Mouse (Mus musculus) kidney, postnatal 0 days (tissue): ENCODE results near the gene Olfr155. TPM values are rescaled to one million over a fixed set of nuclear protein-coding genes. Genes with fewer than 3 reads are reported as not detected.

Source experiments
- ATAC-seq: fragments of 200-750 bp; cut with Nextera tagmentation; replicated peaks from 2 replicates; pipeline ENCODE4 v1.8.0; 2017; ENCODE audit warnings: low read depth, moderate number of reproducible peaks, moderate TSS enrichment, moderate library complexity; ENCODE audit not compliant: low FRiP score
- DNase-seq: peaks from one replicate; pipeline ENCODE4 v3.0.0-alpha.2; 2016; ENCODE audit warnings: low spot score
- H3K27ac ChIP-seq: fragments of 300-500 bp; sonication (generic); 2 replicates; pipeline ENCODE4 v1.5.1; 2014; ENCODE audit warnings: mild to moderate bottlenecking
- H3K27me3 ChIP-seq: fragments of 300-500 bp; sonication (generic); 2 replicates; pipeline ENCODE4 v1.6.1; 2014; ENCODE audit warnings: low read length, mixed read lengths; ENCODE audit not compliant: insufficient read depth
- H3K36me3 ChIP-seq: fragments of 300-500 bp; sonication (generic); 2 replicates; pipeline ENCODE4 v1.6.1; 2014; ENCODE audit warnings: low read length, mixed read lengths; ENCODE audit not compliant: insufficient read depth
- H3K4me1 ChIP-seq: fragments of 300-500 bp; sonication (generic); replicated peaks from 2 replicates; pipeline ENCODE4 v1.6.1; 2014; ENCODE audit warnings: antibody characterized with exemption, low read length, mixed read lengths; ENCODE audit not compliant: insufficient read depth
- H3K4me2 ChIP-seq: fragments of 300-500 bp; sonication (generic); 2 replicates; pipeline ENCODE4 v1.6.1; 2014; ENCODE audit warnings: mild to moderate bottlenecking, low read length, moderate library complexity, mixed read lengths
- H3K4me3 ChIP-seq: fragments of 300-500 bp; sonication (generic); replicated peaks from 2 replicates; pipeline ENCODE4 v1.5.1; 2014; ENCODE audit warnings: low read depth, low read length
- H3K9ac ChIP-seq: fragments of 300-500 bp; sonication (generic); 2 replicates; pipeline ENCODE4 v1.6.1; 2014; ENCODE audit warnings: low read depth, low read length
- H3K9me3 ChIP-seq: fragments of 300-500 bp; sonication (generic); replicated peaks from 2 replicates; pipeline ENCODE4 v1.6.1; 2016; ENCODE audit warnings: low read length, inconsistent platforms, mixed read lengths
- CTCF ChIP-seq: IDR thresholded peaks from 2 replicates; pipeline ENCODE4 v1.5.1; 2016; ENCODE audit warnings: antibody characterized with exemption, low read depth, mild to moderate bottlenecking, moderate library complexity
- WGBS: fragments of 180-500 bp; shearing (Covaris S2); extraction: QIAGEN DNeasy Blood & Tissue Kit; methylation state at CpG from one replicate; pipeline ENCODE4 v1.1.7; 2014; 5-methylcytosine and 5-hydroxymethylcytosine counted together
- polyA plus RNA-seq: library from polyadenylated mRNA; unstranded; fragments of >200 nt; fragmentation: Nextera tagmentation; extraction: Ambion mirVana; gene quantifications from 2 replicates; pipeline ENCODE4 v1.2.1, GENCODE M21; 2015

Olfr155 gene
- polyA plus RNA-seq, 1 experiment from 2014 or later: not detected

DNA sequence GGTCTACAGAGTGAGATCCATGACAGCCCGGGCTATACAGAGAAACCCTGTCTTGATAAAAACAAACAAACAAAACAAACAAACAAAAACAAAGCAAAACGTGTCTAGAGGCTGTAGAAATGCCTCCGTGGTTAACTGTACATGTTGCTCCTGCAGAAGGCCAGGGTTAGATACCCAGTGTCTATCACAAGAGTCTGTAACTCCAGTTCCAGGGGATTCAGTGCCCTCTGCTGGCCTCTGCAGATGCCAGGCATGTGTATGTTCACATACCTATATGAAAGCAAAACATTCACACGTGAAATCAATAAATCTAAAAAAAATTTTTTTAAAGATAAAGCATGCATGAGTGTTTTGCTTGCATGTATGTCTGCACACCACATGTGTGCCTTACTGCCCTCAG lies 11.9 kb downstream of the Olfr155 start:
- Histone ChIP-seq H3K4me1 (no peaks in the 10 kb centered on the region), H3K4me3 (no peak overlapping the region), H3K4me2 (no peak overlapping the region), H3K9ac (no peak overlapping the region), H3K27me3 (no peaks in the 10 kb centered on the region), H3K36me3 (no peaks in the 10 kb centered on the region), H3K27ac (no peak overlapping the region), H3K9me3 (no peaks in the 10 kb centered on the region)
- WGBS: 71% methylated on average over 4 of the region's 4 CpGs
- ATAC-seq: no peak
- no peak for DNase-seq
- peak; percentile 24; the same call in 1 of the 2 replicates for TF ChIP-seq CTCF

DNA sequence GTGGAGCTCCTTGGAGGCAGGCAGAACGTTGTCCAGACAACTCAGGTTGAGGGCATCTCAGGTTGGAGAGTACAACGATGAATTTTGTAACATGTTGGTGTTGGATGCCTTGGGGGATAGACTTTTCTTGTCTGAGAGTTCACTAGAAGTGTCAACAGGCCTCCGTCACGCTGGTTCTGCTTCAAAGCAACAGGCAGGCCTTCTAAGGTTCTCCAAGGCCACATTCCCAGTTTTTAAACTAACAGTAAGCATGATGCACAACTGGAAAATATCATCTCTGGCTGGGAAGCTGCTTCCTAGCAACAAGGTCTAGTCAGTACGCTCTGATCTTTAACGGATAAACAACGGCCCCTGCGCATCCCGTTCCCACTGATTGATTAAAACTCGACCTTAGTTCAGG lies 18.5 kb downstream of the Olfr155 start:
- H3K4me3 ChIP-seq: no peak overlapping the region

DNA sequence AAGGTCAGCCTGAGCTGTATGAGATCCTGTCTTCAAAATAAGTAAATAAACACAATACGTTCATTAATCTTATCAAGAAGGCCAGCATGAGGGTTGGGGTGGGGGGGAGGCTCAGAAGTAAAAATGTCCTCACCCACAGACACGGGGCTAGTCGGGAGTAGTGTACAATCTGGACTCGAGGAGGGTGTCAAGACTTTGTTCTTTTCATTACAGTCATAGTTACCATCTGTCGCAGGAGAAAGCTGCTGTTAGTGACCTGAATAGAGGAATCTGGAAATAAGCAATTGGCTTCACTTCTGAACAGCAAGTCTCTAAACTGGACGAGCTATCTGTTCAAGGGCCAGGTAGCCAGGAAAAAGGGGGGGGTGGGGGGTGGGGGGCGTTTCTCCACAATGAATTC lies 23.1 kb downstream of the Olfr155 start:
- no peak for TF ChIP-seq CTCF
- Histone ChIP-seq H3K4me3 (no peak overlapping the region; the same call in 1 of the 2 replicates), H3K4me2 (peak overlapping the region; percentile 77), H3K27me3 (no peaks in the 10 kb centered on the region), H3K9me3 (no peaks in the 10 kb centered on the region; the same call in 1 of the 2 replicates), H3K4me1 (0 out of 2 replicates have a peak, but pooled peaks cover 6% of the 10 kb centered on the region), H3K36me3 (no peaks in the 10 kb centered on the region), H3K27ac (no peak overlapping the region), H3K9ac (no peak overlapping the region)
- DNase-seq: no peak
- ATAC-seq: no peak
- 32% methylated on average over 7 of the region's 7 CpGs for WGBS

More for the DNA sequence above, 18.5 kb downstream of the Olfr155 start:
- H3K9me3 ChIP-seq: no peaks in the 10 kb centered on the region; the same call in 1 of the 2 replicates
- no peak for TF ChIP-seq CTCF
- DNase-seq (no peak), ATAC-seq (no peak)
- H3K4me2 ChIP-seq: no peak overlapping the region
- H3K27ac ChIP-seq: no peak overlapping the region
- 0 out of 2 replicates have a peak, but pooled peaks cover under 1% of the 10 kb centered on the region for H3K4me1 ChIP-seq
- H3K27me3 ChIP-seq: no peaks in the 10 kb centered on the region
- no peaks in the 10 kb centered on the region for H3K36me3 ChIP-seq
- WGBS: 74% methylated on average over 10 of the region's 10 CpGs
- H3K9ac ChIP-seq: no peak overlapping the region

DNA sequence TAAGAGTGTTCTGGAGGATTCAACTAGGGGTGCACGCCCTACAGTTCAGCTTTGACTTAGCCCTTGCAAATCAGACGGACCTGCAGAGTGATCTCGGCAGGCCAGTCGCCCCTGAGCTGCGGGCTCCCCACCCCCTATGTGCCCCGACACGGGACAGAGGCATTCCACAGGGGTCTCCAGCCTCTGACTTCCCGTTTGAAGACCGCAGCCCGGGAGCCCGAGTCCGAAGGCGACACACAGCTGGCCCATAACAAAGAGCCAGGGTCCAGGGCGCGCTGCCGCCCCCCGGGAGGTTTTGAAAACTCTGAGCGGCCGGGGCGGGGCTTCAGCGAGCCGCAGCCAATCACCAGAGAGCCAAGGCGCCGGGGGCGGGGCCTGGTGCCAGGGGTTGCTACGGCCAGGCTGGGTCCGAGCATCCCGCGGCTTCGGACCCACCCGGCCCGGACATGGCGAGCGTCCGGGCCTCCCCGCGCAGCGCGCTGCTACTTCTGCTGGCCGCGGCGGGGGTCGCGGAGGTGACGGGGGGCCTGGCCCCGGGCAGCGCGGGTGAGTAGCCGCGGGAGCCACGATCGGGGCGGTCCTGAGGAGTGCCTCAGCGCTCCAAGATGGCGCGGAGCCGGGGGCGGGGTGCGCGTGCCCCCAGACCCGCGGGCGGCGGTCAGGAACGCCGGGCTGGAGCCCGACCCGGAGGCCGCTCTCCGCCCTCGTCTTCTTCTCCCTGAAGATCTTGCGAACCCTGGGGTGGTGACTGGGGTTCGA lies 24.0 kb downstream of the Olfr155 start, which contains the start of gene Reck:
TSS of gene Reck (plus strand) at position 371 of the 759 bp plus-strand sequence.
- ATAC-seq (peak; percentile 91), DNase-seq (peak; percentile 95)
- Histone ChIP-seq H3K9ac (peak within 1 kb of the TSS; percentile 79), H3K27ac (peak within 1 kb of the TSS; percentile 63), H3K4me3 (peak within 1 kb of the TSS; percentile 91), H3K4me2 (peak within 1 kb of the TSS; percentile 77), H3K36me3 (no peaks in the 10 kb centered on the region), H3K4me1 (0 out of 2 replicates have a peak, but pooled peaks cover 6% of the 10 kb centered on the region), H3K27me3 (no peaks in the 10 kb centered on the region), H3K9me3 (no peaks in the 10 kb centered on the region; the same call in 1 of the 2 replicates)
- under 1% methylated on average over 72 of the region's 73 CpGs for WGBS
- TF ChIP-seq CTCF: no peak

DNA sequence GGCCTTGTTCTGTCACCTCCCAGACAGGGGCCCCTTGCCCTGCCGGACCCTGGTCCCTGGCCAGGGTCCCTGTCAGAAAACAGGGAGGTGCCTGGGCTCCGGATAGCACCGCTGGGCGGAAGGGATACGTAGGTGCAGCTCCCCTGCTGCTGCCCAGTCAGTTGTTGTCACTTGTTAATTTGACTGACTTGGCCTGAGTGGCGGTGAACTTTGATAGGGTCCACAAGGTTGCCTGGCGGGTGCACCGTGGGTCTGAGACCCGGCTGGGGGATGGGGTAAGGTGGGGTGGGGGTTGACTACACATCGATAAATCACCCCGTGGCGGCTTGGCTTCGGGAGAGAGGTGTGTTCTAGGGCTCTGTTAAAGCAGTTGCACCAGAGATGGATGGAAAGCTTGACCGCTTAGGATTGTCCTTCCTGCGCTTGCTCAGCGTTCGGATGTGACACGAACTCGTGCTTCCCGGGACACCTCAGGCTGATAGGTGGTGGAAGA lies 24.6 kb downstream of the Olfr155 start:
- Histone ChIP-seq H3K27ac (peak overlapping the region; percentile 63), H3K9me3 (no peaks in the 10 kb centered on the region; the same call in 1 of the 2 replicates), H3K4me1 (0 out of 2 replicates have a peak, but pooled peaks cover 6% of the 10 kb centered on the region), H3K27me3 (no peaks in the 10 kb centered on the region), H3K36me3 (no peaks in the 10 kb centered on the region), H3K4me3 (peak overlapping the region; percentile 91), H3K9ac (peak overlapping the region; percentile 79), H3K4me2 (peak overlapping the region; percentile 77)
- no peak; the same call in 1 of the 2 replicates for TF ChIP-seq CTCF
- DNase-seq (peak; percentile 57), ATAC-seq (peak; percentile 84)
- 2% methylated on average over 20 of the region's 20 CpGs for WGBS

DNA sequence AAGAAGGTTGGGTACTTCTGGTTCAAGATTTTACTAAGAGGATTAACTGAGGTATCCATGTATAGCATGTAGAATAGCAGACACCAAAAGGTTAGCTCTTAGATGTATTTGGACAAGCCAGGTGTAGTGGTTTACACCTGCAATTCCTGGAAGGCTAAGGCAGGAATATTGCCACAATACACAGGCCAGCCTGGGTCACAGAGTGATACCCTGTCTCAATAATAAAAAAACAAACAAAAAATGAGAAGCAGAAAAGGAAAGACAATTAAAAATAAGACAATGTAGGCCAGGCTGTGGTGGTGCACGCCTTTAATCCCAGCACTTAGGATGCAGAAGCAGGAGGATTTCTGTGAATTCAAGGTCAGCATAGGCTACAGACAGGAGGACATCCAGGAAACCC lies 25.9 kb downstream of the Olfr155 start:
- H3K27ac ChIP-seq: no peak overlapping the region

More for the DNA sequence above, 25.9 kb downstream of the Olfr155 start:
- 0 out of 2 replicates have a peak, but pooled peaks cover 6% of the 10 kb centered on the region for H3K4me1 ChIP-seq
- H3K9ac ChIP-seq: no peak overlapping the region
- no peak overlapping the region for H3K4me3 ChIP-seq
- no peaks in the 10 kb centered on the region for H3K27me3 ChIP-seq
- ATAC-seq (no peak), DNase-seq (no peak)
- TF ChIP-seq CTCF: no peak
- 97% methylated on average over 1 of the region's 1 CpGs for WGBS
- H3K4me2 ChIP-seq: no peak overlapping the region
- H3K9me3 ChIP-seq: no peaks in the 10 kb centered on the region; the same call in 1 of the 2 replicates
- H3K36me3 ChIP-seq: no peaks in the 10 kb centered on the region
